Mouse (Mus musculus) left cerebral cortex, adult 2 months (tissue): ENCODE measurements around the gene Itgb5. TPM values are rescaled to one million over a fixed set of nuclear protein-coding genes. Genes with fewer than 3 reads are reported as not detected.

Experiments
- DNase-seq, 2 experiments: peaks; one replicate each; pipeline ENCODE4 v3.0.0; 2021 to 2022; ENCODE audit warnings: low spot score in 2 of 2, mixed read lengths in 1 of 2; ENCODE audit errors: extremely low spot score in 1 of 2
- H3K27ac ChIP-seq: fragments of 200-600 bp; 2 replicates; pipeline ENCODE4 v1.8.1; 2022
- H3K4me3 ChIP-seq: fragments of 200-600 bp; 2 replicates; pipeline ENCODE4 v1.8.1; 2022
- CTCF ChIP-seq: fragments of 200-600 bp; IDR thresholded peaks from 2 replicates; pipeline ENCODE4 v1.8.1; 2022; ENCODE audit warnings: antibody characterized with exemption, mild to moderate bottlenecking, moderate library complexity
- intact Hi-C: fragments of 180-260 bp; cut with DNase I; formaldehyde crosslinking; loops from one replicate; pipeline ENCODE4 v1.15.1; 2025
- total RNA-seq, 2 experiments: library from RNA; stranded (reverse); gene quantifications; 2 replicates each; pipeline ENCODE4 v1.2.3; 2021

The Itgb5 gene
- total RNA-seq, 2 experiments from 2014 or later = 36.0 to 36.8 TPM

DNA sequence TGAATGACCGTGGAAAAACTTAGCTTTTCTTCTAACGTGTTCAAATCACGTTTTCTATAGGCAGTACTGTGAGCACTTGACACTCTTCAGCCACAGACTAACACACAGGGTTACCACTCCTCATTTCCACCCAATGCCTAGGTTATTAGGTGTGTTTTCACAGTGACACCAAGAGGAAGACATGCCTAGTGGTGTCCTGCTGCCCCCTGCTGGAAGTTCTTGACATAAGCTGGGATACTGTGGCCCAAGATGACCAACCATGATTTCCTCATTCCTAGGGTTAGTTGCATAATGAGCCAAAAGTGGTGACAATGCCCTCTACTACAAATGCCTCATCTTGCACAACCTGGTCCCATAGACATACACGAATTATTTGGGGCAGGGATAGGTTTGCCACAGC, 121.4 kb downstream of the Itgb5 start:
- no peak overlapping the region for H3K4me3 ChIP-seq
- DNase-seq = peak; percentile 68 to 78
- peak; percentile 89 for TF ChIP-seq CTCF
- H3K27ac ChIP-seq = no peak overlapping the region
- intact Hi-C loops = loop anchor here (1.0 kb wide), 1 partner anchor 131 kb away; no protein-coding TSS in a partner anchor

GRCm38 (mm10) chr16:33953008-33953407, 123.5 kb downstream of the Itgb5 start:
- DNase-seq = no peak
- no peak overlapping the region for H3K4me3 ChIP-seq
- TF ChIP-seq CTCF = no peak
- H3K27ac ChIP-seq = no peak overlapping the region
- intact Hi-C loops = no loop called here

GRCm38 (mm10) chr16:33954793-33955192, 125.3 kb downstream of the Itgb5 start:
- Histone ChIP-seq H3K4me3 (no peak overlapping the region), H3K27ac (no peak overlapping the region)
- no peak for DNase-seq
- intact Hi-C loops = no loop called here
- no peak for TF ChIP-seq CTCF

DNA sequence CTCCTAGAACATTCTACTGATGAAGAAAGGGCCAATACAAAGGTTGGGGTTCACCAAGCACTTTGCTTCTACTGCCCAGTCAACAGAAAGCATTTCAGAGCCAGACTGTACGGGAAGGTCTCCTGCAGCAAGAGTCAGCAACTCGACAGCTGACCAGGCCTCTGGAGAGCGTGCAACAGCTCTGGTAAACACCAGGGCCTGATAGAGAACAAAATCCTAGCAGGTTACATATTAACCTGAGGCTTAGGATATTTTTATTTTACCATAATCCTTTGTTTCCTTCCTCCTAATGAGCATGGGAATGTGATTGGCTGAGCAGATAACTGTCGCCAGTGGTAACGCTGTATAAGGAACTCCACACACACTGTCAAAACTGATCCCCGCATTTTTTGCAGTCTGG, 134.0 kb downstream of the Itgb5 start:
- intact Hi-C loops = no loop called here
- Histone ChIP-seq H3K4me3 (no peak overlapping the region), H3K27ac (no peak overlapping the region)
- TF ChIP-seq CTCF = no peak
- no peak for DNase-seq

- H3K4me3 ChIP-seq = peak overlapping the region; percentile 65
- H3K27ac ChIP-seq = no peak overlapping the region; the same call in 1 of the 2 replicates
- DNase-seq = no peak
- TF ChIP-seq CTCF = no peak
- intact Hi-C loops = no loop called here
Observed at GRCm38 (mm10) chr16:33965878-33966537, 136.5 kb downstream of the Itgb5 start.

GRCm38 (mm10) chr16:33966538-33967282, 137.2 kb downstream of the Itgb5 start, which contains the start of gene Umps:
Umps (minus strand) TSS chr16:33967038.
- DNase-seq = peak; percentile 82 to 83
- intact Hi-C loops = no loop called here
- Histone ChIP-seq H3K27ac (peak within 1 kb of the TSS; percentile 78), H3K4me3 (peak within 1 kb of the TSS; percentile 65)
- no peak for TF ChIP-seq CTCF

DNA sequence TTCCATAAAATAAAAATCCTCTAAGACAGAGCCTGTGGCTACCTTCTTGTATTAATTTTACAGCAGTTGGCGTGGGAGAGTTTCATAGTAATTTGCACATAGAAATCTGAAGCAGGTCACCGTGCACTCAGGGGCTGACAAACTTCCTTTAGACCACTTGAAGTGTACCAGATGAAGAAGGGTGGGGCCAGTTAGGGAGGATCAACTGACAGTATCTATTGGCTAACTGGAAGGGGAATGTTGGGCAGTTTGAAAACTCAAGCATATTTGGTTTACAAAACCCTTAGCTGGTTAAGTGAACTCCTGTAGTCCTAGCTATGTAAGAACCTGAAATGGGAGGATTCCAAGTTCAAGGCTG, 137.8 kb downstream of the Itgb5 start:
- TF ChIP-seq CTCF = no peak
- intact Hi-C loops = no loop called here
- no peak for DNase-seq
- peak overlapping the region; percentile 65 for H3K4me3 ChIP-seq
- H3K27ac ChIP-seq = peak overlapping the region; percentile 78

DNA sequence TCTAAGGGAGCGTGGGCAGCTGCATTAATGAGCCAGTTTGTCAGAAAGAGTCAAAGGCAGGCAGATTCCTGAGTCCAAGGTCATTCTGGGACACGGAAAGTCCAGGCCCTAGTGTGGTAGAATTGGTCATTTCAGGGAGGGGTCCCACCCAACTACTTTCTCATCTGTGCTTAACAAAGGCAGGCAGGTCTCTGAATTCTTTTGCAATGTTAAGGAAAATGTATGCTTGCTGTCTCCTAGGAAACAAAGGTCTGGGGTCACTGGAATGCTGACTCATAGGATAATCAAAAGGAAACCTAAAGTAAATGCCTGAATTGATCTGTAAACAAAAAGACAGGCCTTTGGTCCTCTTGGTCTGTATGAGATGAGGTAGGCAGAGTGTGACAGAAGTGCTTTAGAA, 150.4 kb downstream of the Itgb5 start:
- Histone ChIP-seq H3K4me3 (no peak overlapping the region), H3K27ac (no peak overlapping the region)
- no peak for DNase-seq
- TF ChIP-seq CTCF = no peak
- intact Hi-C loops = no loop called here

GRCm38 (mm10) chr16:33983712-33984111, 154.2 kb downstream of the Itgb5 start:
- Histone ChIP-seq H3K4me3 (no peak overlapping the region), H3K27ac (no peak overlapping the region)
- intact Hi-C loops = no loop called here
- no peak for TF ChIP-seq CTCF
- no peak for DNase-seq

- intact Hi-C loops = no loop called here
- Histone ChIP-seq H3K27ac (no peak overlapping the region), H3K4me3 (no peak overlapping the region)
- no peak for TF ChIP-seq CTCF
- DNase-seq = no peak
Observed at GRCm38 (mm10) chr16:33985372-33985771, 155.9 kb downstream of the Itgb5 start.

GRCm38 (mm10) chr16:33986993-33987392, 157.5 kb downstream of the Itgb5 start:
- Histone ChIP-seq H3K4me3 (no peak overlapping the region), H3K27ac (no peak overlapping the region)
- no peak for TF ChIP-seq CTCF
- no peak for DNase-seq
- intact Hi-C loops = no loop called here

GRCm38 (mm10) chr16:33988358-33989012, 159.0 kb downstream of the Itgb5 start:
- H3K27ac ChIP-seq = no peak overlapping the region
- peak; percentile 87 for TF ChIP-seq CTCF
- intact Hi-C loops = loop anchor here (1.0 kb wide), 1 partner anchor 168 kb away; no protein-coding TSS in a partner anchor
- peak; percentile 44 to 53 for DNase-seq
- no peak overlapping the region for H3K4me3 ChIP-seq
